Mouse (Mus musculus) cerebellum, adult 2 months (tissue): ENCODE results near the gene Rasl11b. TPM values are rescaled to one million over a fixed set of nuclear protein-coding genes. Genes with fewer than 3 reads are reported as not detected.

Experiments
- DNase-seq, 2 experiments: peaks; one replicate each; pipeline ENCODE4 v3.0.0; 2021
- H3K27ac ChIP-seq: fragments of 200-500 bp; 2 replicates; pipeline ENCODE4 v1.5.1; 2012; ENCODE audit warnings: low read length, control low read depth, inconsistent platforms; ENCODE audit not compliant: insufficient read depth
- H3K27me3 ChIP-seq: fragments of 200-500 bp; 2 replicates; pipeline ENCODE4 v1.6.1; 2012; ENCODE audit warnings: inconsistent platforms, mild to moderate bottlenecking, low read length, moderate library complexity; ENCODE audit not compliant: control insufficient read depth, insufficient read depth
- H3K4me1 ChIP-seq: fragments of 200-500 bp; 2 replicates; pipeline ENCODE4 v1.6.1; 2011; ENCODE audit warnings: low read length; ENCODE audit not compliant: control insufficient read depth, insufficient read depth
- H3K4me3 ChIP-seq: fragments of 200-500 bp; replicated peaks from 2 replicates; pipeline ENCODE3; 2011; ENCODE audit warnings: mild to moderate bottlenecking, low read depth, low read length, control low read depth; ENCODE audit not compliant: insufficient read depth
- CTCF ChIP-seq: fragments of 200-500 bp; IDR thresholded peaks from 2 replicates; pipeline ENCODE4 v1.5.1; 2011; ENCODE audit warnings: low read depth, mild to moderate bottlenecking, control low read depth, low read length, moderate library complexity, borderline replicate concordance; ENCODE audit not compliant: insufficient read depth
- POLR2A ChIP-seq: fragments of 200-500 bp; IDR thresholded peaks from 2 replicates; pipeline ENCODE4 v1.6.1; 2011; ENCODE audit warnings: low read length, control low read depth, borderline replicate concordance; ENCODE audit not compliant: insufficient read depth
- WGBS: fragments of 180-500 bp; shearing (Covaris S2); methylation state at CpG from one replicate; pipeline ENCODE4 v1.1.7; 2018; 5-methylcytosine and 5-hydroxymethylcytosine counted together
- polyA plus RNA-seq: library from polyadenylated mRNA; depleted of rRNA; stranded (reverse); fragments of >200 nt; gene quantifications from 2 replicates; pipeline ENCODE4 v1.2.3, GENCODE M21; 2012

The Rasl11b gene
- polyA plus RNA-seq, 1 experiment: 40.7 TPM

- H3K27ac ChIP-seq: no peak overlapping the region
- TF ChIP-seq POLR2A: no peak
- TF ChIP-seq CTCF: no peak
- peak in 1 of 2 experiments; percentile 24 for DNase-seq
- H3K27me3 ChIP-seq: no peaks in the 10 kb centered on the region
- WGBS: 58% methylated on average over 4 of the region's 4 CpGs
- no peak overlapping the region for H3K4me3 ChIP-seq
- H3K4me1 ChIP-seq: peaks cover 6% of the 10 kb centered on the region; the same call in 1 of the 2 replicates
Observed at GRCm38 (mm10) chr5:74222626-74223025, 27.5 kb downstream of the Rasl11b start.

GRCm38 (mm10) chr5:74224480-74224879 is 29.4 kb downstream of the Rasl11b start:
- DNase-seq: no peak
- 93% methylated on average over 6 of the region's 6 CpGs for WGBS

GRCm38 (mm10) chr5:74226183-74226582 is 31.1 kb downstream of the Rasl11b start:
- peaks cover 21% of the 10 kb centered on the region for H3K4me1 ChIP-seq
- TF ChIP-seq CTCF (no peak), POLR2A (no peak)
- H3K27ac ChIP-seq: no peak overlapping the region
- no peak for DNase-seq
- no peaks in the 10 kb centered on the region for H3K27me3 ChIP-seq
- 85% methylated on average over 5 of the region's 5 CpGs for WGBS
- no peak overlapping the region for H3K4me3 ChIP-seq

More at GRCm38 (mm10) chr5:74224480-74224879, 29.4 kb downstream of the Rasl11b start:
- TF ChIP-seq CTCF: no peak
- TF ChIP-seq POLR2A: no peak
- no peak overlapping the region for H3K27ac ChIP-seq
- H3K4me3 ChIP-seq: no peak overlapping the region
- peaks cover 13% of the 10 kb centered on the region for H3K4me1 ChIP-seq
- H3K27me3 ChIP-seq: no peaks in the 10 kb centered on the region

GRCm38 (mm10) chr5:74227352-74227751 is 32.3 kb downstream of the Rasl11b start:
- 96% methylated on average over 6 of the region's 6 CpGs for WGBS
- TF ChIP-seq POLR2A (no peak), CTCF (no peak)
- Histone ChIP-seq H3K4me3 (no peak overlapping the region), H3K27me3 (no peaks in the 10 kb centered on the region), H3K27ac (no peak overlapping the region), H3K4me1 (peaks cover 21% of the 10 kb centered on the region)
- no peak for DNase-seq

GRCm38 (mm10) chr5:74228938-74229337 is 33.9 kb downstream of the Rasl11b start:
- Histone ChIP-seq H3K27me3 (no peaks in the 10 kb centered on the region), H3K4me1 (peaks cover 15% of the 10 kb centered on the region), H3K27ac (no peak overlapping the region), H3K4me3 (no peak overlapping the region)
- 24% methylated on average over 1 of the region's 1 CpGs for WGBS
- no peak for DNase-seq
- TF ChIP-seq CTCF: no peak
- TF ChIP-seq POLR2A: no peak

GRCm38 (mm10) chr5:74229775-74230413 is 34.8 kb downstream of the Rasl11b start:
- no peak for TF ChIP-seq CTCF
- TF ChIP-seq POLR2A: no peak
- no peak for DNase-seq
- no peaks in the 10 kb centered on the region for H3K27me3 ChIP-seq
- WGBS: 69% methylated on average over 11 of the region's 11 CpGs
- H3K4me3 ChIP-seq: no peak overlapping the region
- no peak overlapping the region for H3K27ac ChIP-seq
- H3K4me1 ChIP-seq: peaks cover 15% of the 10 kb centered on the region

GRCm38 (mm10) chr5:74230525-74230924 is 35.4 kb downstream of the Rasl11b start:
- TF ChIP-seq CTCF: no peak
- Histone ChIP-seq H3K4me1 (peaks cover 15% of the 10 kb centered on the region), H3K27ac (no peak overlapping the region), H3K27me3 (no peaks in the 10 kb centered on the region), H3K4me3 (no peak overlapping the region)
- no peak for DNase-seq
- 83% methylated on average over 2 of the region's 2 CpGs for WGBS

- DNase-seq: no peak
- Histone ChIP-seq H3K27ac (no peak overlapping the region), H3K4me1 (peaks cover 14% of the 10 kb centered on the region), H3K27me3 (no peaks in the 10 kb centered on the region), H3K4me3 (no peak overlapping the region)
- TF ChIP-seq POLR2A: no peak
- TF ChIP-seq CTCF: no peak
- 84% methylated on average over 7 of the region's 7 CpGs for WGBS
Observed at GRCm38 (mm10) chr5:74233808-74234207, 38.7 kb downstream of the Rasl11b start.

GRCm38 (mm10) chr5:74239369-74239768 is 44.3 kb downstream of the Rasl11b start:
- 92% methylated on average over 1 of the region's 1 CpGs for WGBS

More at GRCm38 (mm10) chr5:74239369-74239768, 44.3 kb downstream of the Rasl11b start:
- no peak overlapping the region for H3K27ac ChIP-seq
- H3K4me1 ChIP-seq: no peaks in the 10 kb centered on the region; the same call in 1 of the 2 replicates
- no peak for DNase-seq
- no peak overlapping the region for H3K4me3 ChIP-seq
- no peaks in the 10 kb centered on the region for H3K27me3 ChIP-seq
- TF ChIP-seq CTCF (no peak), POLR2A (no peak)
